Mouse (Mus musculus): ENCODE measurements around the gene Tmem200b. TPM values are rescaled to one million over a fixed set of nuclear protein-coding genes. Genes with fewer than 3 reads are reported as not detected.
A peak's percentile ranks its signal among the peaks of the same experiment; 100 is the strongest.

Gene Tmem200b
- polyA plus RNA-seq (2015; fragmentation: Nextera tagmentation; extraction: Ambion mirVana) = 0.22 and 0.41 TPM in 2 replicates

GRCm38 (mm10) chr4:131921461-131922346 is at the start of gene Tmem200b:
Gene Tmem200b, plus strand, starts transcription at chr4:131921771.
- peaks cover 21% of the 10 kb centered on the region for H3K27me3 ChIP-seq (ENCODE audit: control insufficient read depth, insufficient read depth, low read length)
- H3K36me3 ChIP-seq (ENCODE audit: control insufficient read depth, insufficient read depth, low read length) = 0 out of 2 replicates have a peak, but pooled peaks cover 2% of the 10 kb centered on the region
- H3K4me3 ChIP-seq (replicated peaks; ENCODE audit: low read length) = peak within 1 kb of the TSS; percentile 64
- 1% methylated on average over 108 of the region's 130 CpGs for WGBS
- peak within 1 kb of the TSS; percentile 79 for H3K9ac ChIP-seq (ENCODE audit: low read length)
- H3K9me3 ChIP-seq (replicated peaks; ENCODE audit: control insufficient read depth, low read length) = no peaks in the 10 kb centered on the region
- H3K4me1 ChIP-seq (ENCODE audit: control insufficient read depth, insufficient read depth, low read length) = peaks cover 23% of the 10 kb centered on the region
- H3K4me2 ChIP-seq (ENCODE audit: low read depth, low read length) = peak within 1 kb of the TSS; percentile 90
- ATAC-seq (ENCODE audit: insufficient read depth, low FRiP score) = no peak
- peak within 1 kb of the TSS; percentile 26; the same call in 1 of the 2 replicates for H3K27ac ChIP-seq (ENCODE audit: low read length)

DNA sequence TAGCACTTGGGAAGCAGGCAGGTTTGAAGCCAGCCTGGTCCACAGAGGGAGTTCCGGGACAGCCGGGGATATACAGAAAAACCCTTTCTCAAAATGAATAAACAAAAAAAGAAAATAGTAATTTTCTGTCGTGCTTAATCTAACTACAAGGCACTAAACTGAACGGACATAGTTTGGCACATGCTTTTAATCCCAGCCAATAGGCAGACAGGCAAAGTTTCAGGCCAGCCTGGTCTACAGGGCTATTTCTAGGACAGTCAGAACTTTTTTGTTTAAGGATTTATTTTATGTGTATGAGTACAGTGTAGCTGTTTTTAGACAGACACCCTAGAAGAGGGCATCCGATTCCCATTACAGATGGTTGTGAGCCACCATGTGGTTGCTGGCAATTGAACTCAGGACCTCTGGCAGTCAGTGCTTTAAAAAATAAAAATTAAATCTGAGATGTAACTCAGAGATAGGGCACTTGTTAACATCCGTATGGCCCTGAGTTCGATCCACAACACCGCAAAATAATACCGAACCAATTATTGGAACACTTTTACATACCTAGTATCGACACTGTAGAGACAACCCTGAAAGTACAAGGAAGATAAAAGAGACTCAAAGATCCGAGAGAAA is 48.8 kb upstream of the Tmem200b start:
- ATAC-seq (ENCODE audit: insufficient read depth, low FRiP score) = peak; percentile 5; the same call in 1 of the 2 replicates

GRCm38 (mm10) chr4:131873293-131874168 is 48.0 kb upstream of the Tmem200b start, which contains the start of gene Srsf4:
Gene Srsf4, plus strand, starts transcription at chr4:131873617.
- Histone ChIP-seq H3K27ac (ENCODE audit: low read length) (peak within 1 kb of the TSS; percentile 100), H3K4me1 (ENCODE audit: control insufficient read depth, insufficient read depth, low read length) (peaks cover 41% of the 10 kb centered on the region), H3K27me3 (ENCODE audit: control insufficient read depth, insufficient read depth, low read length) (no peaks in the 10 kb centered on the region), H3K4me3 (replicated peaks; ENCODE audit: low read length) (peak within 1 kb of the TSS; percentile 99), H3K4me2 (ENCODE audit: low read depth, low read length) (peak within 1 kb of the TSS; percentile 92), H3K9ac (ENCODE audit: low read length) (peak within 1 kb of the TSS; percentile 100), H3K9me3 (replicated peaks; ENCODE audit: control insufficient read depth, low read length) (no peaks in the 10 kb centered on the region), H3K36me3 (ENCODE audit: control insufficient read depth, insufficient read depth, low read length) (no peaks in the 10 kb centered on the region; the same call in 1 of the 2 replicates)
- WGBS = under 1% methylated on average over 99 of the region's 116 CpGs
- ATAC-seq (ENCODE audit: insufficient read depth, low FRiP score) = peak; percentile 96

More for the DNA sequence above, 48.8 kb upstream of the Tmem200b start:
- H3K4me2 ChIP-seq (ENCODE audit: low read depth, low read length) = peak overlapping the region; percentile 62
- 4% methylated on average over 11 of the region's 11 CpGs for WGBS
- H3K4me3 ChIP-seq (replicated peaks; ENCODE audit: low read length) = peak overlapping the region; percentile 99
- peak overlapping the region; percentile 77 for H3K9ac ChIP-seq (ENCODE audit: low read length)
- H3K27me3 ChIP-seq (ENCODE audit: control insufficient read depth, insufficient read depth, low read length) = no peaks in the 10 kb centered on the region
- H3K9me3 ChIP-seq (replicated peaks; ENCODE audit: control insufficient read depth, low read length) = no peaks in the 10 kb centered on the region
- peaks cover 34% of the 10 kb centered on the region for H3K4me1 ChIP-seq (ENCODE audit: control insufficient read depth, insufficient read depth, low read length)
- H3K27ac ChIP-seq (ENCODE audit: low read length) = peak overlapping the region; percentile 78
- no peaks in the 10 kb centered on the region; the same call in 1 of the 2 replicates for H3K36me3 ChIP-seq (ENCODE audit: control insufficient read depth, insufficient read depth, low read length)

DNA sequence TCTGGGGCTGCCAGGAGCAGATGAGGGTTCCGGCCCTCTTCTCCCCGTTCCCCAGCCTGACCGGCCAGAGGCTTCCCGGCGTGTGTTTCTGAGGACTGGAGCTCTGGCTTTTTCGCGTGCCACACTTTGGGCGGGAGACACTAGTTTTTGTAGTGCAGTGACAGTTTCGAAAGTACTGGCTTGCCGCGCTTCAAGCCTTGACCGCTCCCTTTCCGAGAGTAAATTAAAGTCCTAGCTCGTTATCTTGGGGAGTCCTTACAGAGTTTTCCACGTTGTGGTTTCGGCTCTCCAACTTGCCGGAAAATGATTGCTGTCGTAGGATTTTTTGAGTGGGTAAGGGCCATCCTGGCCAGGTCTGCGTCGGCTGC is 47.4 kb upstream of the Tmem200b start:
- H3K4me1 ChIP-seq (ENCODE audit: control insufficient read depth, insufficient read depth, low read length) = peaks cover 43% of the 10 kb centered on the region

DNA sequence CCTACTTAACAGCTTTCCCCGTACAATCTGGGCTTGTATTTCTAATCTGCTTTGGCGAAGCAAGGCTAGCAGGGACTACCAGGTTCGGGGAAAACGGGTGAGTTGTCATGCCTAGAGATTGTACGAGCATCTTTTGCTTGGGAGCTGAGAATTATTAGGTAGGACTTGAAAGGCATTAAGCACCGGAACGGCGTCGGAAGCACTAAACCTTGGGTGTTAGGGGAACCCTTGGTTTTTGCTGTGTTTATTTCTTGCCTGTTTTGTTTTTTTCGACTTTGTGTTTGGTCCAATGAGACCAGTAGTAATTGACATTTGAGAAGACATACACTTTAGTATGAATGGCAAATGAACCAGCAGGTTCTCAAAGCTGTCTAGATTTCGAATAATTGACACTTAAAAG is 47.0 kb upstream of the Tmem200b start:
- Histone ChIP-seq H3K9me3 (replicated peaks; ENCODE audit: control insufficient read depth, low read length) (no peaks in the 10 kb centered on the region), H3K4me2 (ENCODE audit: low read depth, low read length) (peak overlapping the region; percentile 92), H3K4me1 (ENCODE audit: control insufficient read depth, insufficient read depth, low read length) (peaks cover 46% of the 10 kb centered on the region), H3K27ac (ENCODE audit: low read length) (peak overlapping the region; percentile 100), H3K36me3 (ENCODE audit: control insufficient read depth, insufficient read depth, low read length) (no peaks in the 10 kb centered on the region), H3K27me3 (ENCODE audit: control insufficient read depth, insufficient read depth, low read length) (no peaks in the 10 kb centered on the region), H3K4me3 (replicated peaks; ENCODE audit: low read length) (peak overlapping the region; percentile 99), H3K9ac (ENCODE audit: low read length) (peak overlapping the region; percentile 100)
- WGBS = 2% methylated on average over 11 of the region's 11 CpGs
- ATAC-seq (ENCODE audit: insufficient read depth, low FRiP score) = no peak

More for the DNA sequence above, 47.4 kb upstream of the Tmem200b start:
- no peaks in the 10 kb centered on the region for H3K9me3 ChIP-seq (replicated peaks; ENCODE audit: control insufficient read depth, low read length)
- ATAC-seq (ENCODE audit: insufficient read depth, low FRiP score) = no peak
- H3K36me3 ChIP-seq (ENCODE audit: control insufficient read depth, insufficient read depth, low read length) = no peaks in the 10 kb centered on the region
- H3K4me3 ChIP-seq (replicated peaks; ENCODE audit: low read length) = peak overlapping the region; percentile 99
- under 1% methylated on average over 20 of the region's 20 CpGs for WGBS
- no peaks in the 10 kb centered on the region for H3K27me3 ChIP-seq (ENCODE audit: control insufficient read depth, insufficient read depth, low read length)
- H3K27ac ChIP-seq (ENCODE audit: low read length) = peak overlapping the region; percentile 100
- H3K9ac ChIP-seq (ENCODE audit: low read length) = peak overlapping the region; percentile 100
- H3K4me2 ChIP-seq (ENCODE audit: low read depth, low read length) = peak overlapping the region; percentile 92

- Histone ChIP-seq H3K9me3 (replicated peaks; ENCODE audit: control insufficient read depth, low read length) (no peaks in the 10 kb centered on the region), H3K4me3 (replicated peaks; ENCODE audit: low read length) (peak overlapping the region; percentile 99), H3K36me3 (ENCODE audit: control insufficient read depth, insufficient read depth, low read length) (no peaks in the 10 kb centered on the region), H3K4me1 (ENCODE audit: control insufficient read depth, insufficient read depth, low read length) (peaks cover 52% of the 10 kb centered on the region), H3K27ac (ENCODE audit: low read length) (no peak overlapping the region), H3K27me3 (ENCODE audit: control insufficient read depth, insufficient read depth, low read length) (no peaks in the 10 kb centered on the region), H3K4me2 (ENCODE audit: low read depth, low read length) (peak overlapping the region; percentile 92), H3K9ac (ENCODE audit: low read length) (peak overlapping the region; percentile 100)
- 30% methylated on average over 3 of the region's 3 CpGs for WGBS
- ATAC-seq (ENCODE audit: insufficient read depth, low FRiP score) = no peak
Observed at GRCm38 (mm10) chr4:131875242-131875641, 46.3 kb upstream of the Tmem200b start.

GRCm38 (mm10) chr4:131876836-131877235 is 44.7 kb upstream of the Tmem200b start:
- Histone ChIP-seq H3K4me2 (ENCODE audit: low read depth, low read length) (0 out of 2 replicates have a peak overlapping the region, but pooled peaks have one; percentile 92), H3K36me3 (ENCODE audit: control insufficient read depth, insufficient read depth, low read length) (no peaks in the 10 kb centered on the region)

GRCm38 (mm10) chr4:131879692-131880091 is 41.9 kb upstream of the Tmem200b start:
- H3K4me3 ChIP-seq (replicated peaks; ENCODE audit: low read length) = no peak overlapping the region
- H3K9me3 ChIP-seq (replicated peaks; ENCODE audit: control insufficient read depth, low read length) = no peaks in the 10 kb centered on the region
- no peak for ATAC-seq (ENCODE audit: insufficient read depth, low FRiP score)
- H3K36me3 ChIP-seq (ENCODE audit: control insufficient read depth, insufficient read depth, low read length) = no peaks in the 10 kb centered on the region
- H3K27me3 ChIP-seq (ENCODE audit: control insufficient read depth, insufficient read depth, low read length) = no peaks in the 10 kb centered on the region
- no peak overlapping the region for H3K9ac ChIP-seq (ENCODE audit: low read length)
- no peak overlapping the region for H3K4me2 ChIP-seq (ENCODE audit: low read depth, low read length)
- WGBS = 75% methylated on average over 1 of the region's 1 CpGs
- H3K4me1 ChIP-seq (ENCODE audit: control insufficient read depth, insufficient read depth, low read length) = peaks cover 47% of the 10 kb centered on the region
- H3K27ac ChIP-seq (ENCODE audit: low read length) = no peak overlapping the region

More at GRCm38 (mm10) chr4:131876836-131877235, 44.7 kb upstream of the Tmem200b start:
- no peak for ATAC-seq (ENCODE audit: insufficient read depth, low FRiP score)
- 0 out of 2 replicates have a peak overlapping the region, but pooled peaks have one; percentile 10 for H3K4me3 ChIP-seq (replicated peaks; ENCODE audit: low read length)
- no peaks in the 10 kb centered on the region for H3K9me3 ChIP-seq (replicated peaks; ENCODE audit: control insufficient read depth, low read length)
- peaks cover 50% of the 10 kb centered on the region for H3K4me1 ChIP-seq (ENCODE audit: control insufficient read depth, insufficient read depth, low read length)
- H3K9ac ChIP-seq (ENCODE audit: low read length) = no peak overlapping the region
- no peak overlapping the region for H3K27ac ChIP-seq (ENCODE audit: low read length)
- WGBS = 34% methylated on average over 2 of the region's 2 CpGs
- H3K27me3 ChIP-seq (ENCODE audit: control insufficient read depth, insufficient read depth, low read length) = no peaks in the 10 kb centered on the region

Measured in stomach, embryonic 16.5 days (tissue).